Mouse (Mus musculus) neural tube, embryonic 15.5 days (tissue): Measurements from ENCODE around the gene Ly6g6f. TPM values are rescaled to one million over a fixed set of nuclear protein-coding genes. Genes with fewer than 3 reads are reported as not detected.
A peak's percentile ranks its signal among the peaks of the same experiment; 100 is the strongest.

Experiments
- ATAC-seq: fragments of 200-750 bp; cut with Nextera tagmentation; 2 replicates; pipeline ENCODE4 v1.8.0; 2017; ENCODE audit warnings: mild to moderate bottlenecking, moderate TSS enrichment, moderate library complexity; ENCODE audit not compliant: low FRiP score
- H3K27ac ChIP-seq: fragments of 300-500 bp; sonication (generic); replicated peaks from 2 replicates; pipeline ENCODE4 v1.5.1; 2015; ENCODE audit warnings: mild to moderate bottlenecking, inconsistent platforms
- H3K27me3 ChIP-seq: fragments of 300-500 bp; sonication (generic); replicated peaks from 2 replicates; pipeline ENCODE4 v1.6.1; 2015; ENCODE audit warnings: inconsistent platforms
- H3K36me3 ChIP-seq: fragments of 300-500 bp; sonication (generic); 2 replicates; pipeline ENCODE4 v1.6.1; 2015; ENCODE audit warnings: inconsistent platforms
- H3K4me1 ChIP-seq: fragments of 300-500 bp; sonication (generic); 2 replicates; pipeline ENCODE4 v1.6.1; 2015; ENCODE audit warnings: inconsistent platforms
- H3K4me2 ChIP-seq: fragments of 300-500 bp; sonication (generic); 2 replicates; pipeline ENCODE4 v1.6.1; 2015; ENCODE audit warnings: inconsistent platforms, mild to moderate bottlenecking, moderate library complexity
- H3K4me3 ChIP-seq: fragments of 300-500 bp; sonication (generic); replicated peaks from 2 replicates; pipeline ENCODE4 v1.5.1; 2015; ENCODE audit warnings: mild to moderate bottlenecking, inconsistent platforms
- H3K9ac ChIP-seq: fragments of 300-500 bp; sonication (generic); replicated peaks from 2 replicates; pipeline ENCODE4 v1.6.1; 2015; ENCODE audit warnings: mild to moderate bottlenecking, inconsistent platforms
- H3K9me3 ChIP-seq: fragments of 300-500 bp; sonication (generic); replicated peaks from 2 replicates; pipeline ENCODE4 v1.6.1; 2016; ENCODE audit warnings: inconsistent platforms
- WGBS: fragments of 180-500 bp; shearing (Covaris S2); methylation state at CpG from one replicate; pipeline ENCODE4 v1.1.7; 2015; ENCODE audit warnings: mixed read lengths; 5-methylcytosine and 5-hydroxymethylcytosine counted together
- polyA plus RNA-seq: library from polyadenylated mRNA; unstranded; fragments of >200 nt; fragmentation: Nextera tagmentation; extraction: Ambion mirVana; gene quantifications from 2 replicates; pipeline ENCODE4 v1.2.1, GENCODE M21; 2015

Gene Ly6g6f
- polyA plus RNA-seq, 1 experiment from 2014 or later, result not detected

DNA sequence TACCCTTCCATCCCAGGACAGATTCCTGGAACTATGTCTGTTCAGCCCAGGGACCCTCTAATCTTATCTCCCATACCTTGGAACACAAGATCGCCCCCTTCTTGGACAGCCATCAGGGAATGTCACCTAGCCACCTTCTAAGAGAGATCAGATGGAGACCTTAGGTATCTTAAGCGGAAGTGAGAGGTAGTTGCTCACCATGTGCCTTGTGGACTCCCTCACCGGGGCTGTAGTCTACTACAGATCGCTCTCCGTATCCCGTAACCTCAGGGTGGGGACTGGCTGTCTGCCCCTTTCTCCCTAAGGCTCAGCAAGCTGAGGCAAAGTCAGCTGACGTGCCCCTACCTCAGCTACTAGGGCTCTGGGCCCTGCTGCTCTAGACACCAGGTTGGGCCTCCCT is 18.7 kb upstream of the Ly6g6f start:
- no peak overlapping the region for H3K9ac ChIP-seq
- WGBS, result 96% methylated on average over 7 of the region's 7 CpGs
- ATAC-seq, result no peak
- no peak overlapping the region for H3K4me3 ChIP-seq
- no peak overlapping the region for H3K4me2 ChIP-seq
- H3K27ac ChIP-seq, result no peak overlapping the region
- no peaks in the 10 kb centered on the region for H3K9me3 ChIP-seq
- H3K27me3 ChIP-seq, result no peaks in the 10 kb centered on the region
- H3K4me1 ChIP-seq, result peaks cover 4% of the 10 kb centered on the region; the same call in 1 of the 2 replicates
- H3K36me3 ChIP-seq, result peaks cover 51% of the 10 kb centered on the region

DNA sequence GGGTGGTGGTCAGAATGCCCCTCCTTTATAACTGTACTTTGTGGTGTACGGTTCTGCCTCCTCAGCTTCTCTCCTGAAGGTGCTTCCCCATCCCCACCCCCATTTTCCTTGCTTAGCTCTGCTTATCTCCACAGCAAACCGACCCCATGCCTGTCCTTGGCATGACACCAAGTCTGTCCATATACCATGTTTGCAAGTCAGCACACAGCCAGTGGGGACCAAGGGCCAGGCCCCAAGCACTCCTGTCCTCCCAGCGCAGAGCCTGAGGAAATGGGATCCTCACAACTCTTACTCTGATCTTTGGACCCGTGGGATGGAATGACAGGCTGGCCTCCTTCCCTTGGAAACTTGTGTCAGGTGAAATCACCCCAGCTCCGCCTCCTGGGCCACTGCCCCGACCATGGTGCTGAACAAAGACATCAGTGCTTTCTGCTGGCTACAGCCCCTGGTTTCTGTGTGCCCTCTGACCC is 17.8 kb upstream of the Ly6g6f start:
- ATAC-seq, result no peak
- Histone ChIP-seq H3K27me3 (no peaks in the 10 kb centered on the region), H3K36me3 (peaks cover 58% of the 10 kb centered on the region), H3K9ac (no peak overlapping the region), H3K4me1 (peaks cover 4% of the 10 kb centered on the region; the same call in 1 of the 2 replicates), H3K27ac (no peak overlapping the region), H3K4me2 (no peak overlapping the region), H3K9me3 (no peaks in the 10 kb centered on the region), H3K4me3 (no peak overlapping the region)
- 76% methylated on average over 6 of the region's 6 CpGs for WGBS

DNA sequence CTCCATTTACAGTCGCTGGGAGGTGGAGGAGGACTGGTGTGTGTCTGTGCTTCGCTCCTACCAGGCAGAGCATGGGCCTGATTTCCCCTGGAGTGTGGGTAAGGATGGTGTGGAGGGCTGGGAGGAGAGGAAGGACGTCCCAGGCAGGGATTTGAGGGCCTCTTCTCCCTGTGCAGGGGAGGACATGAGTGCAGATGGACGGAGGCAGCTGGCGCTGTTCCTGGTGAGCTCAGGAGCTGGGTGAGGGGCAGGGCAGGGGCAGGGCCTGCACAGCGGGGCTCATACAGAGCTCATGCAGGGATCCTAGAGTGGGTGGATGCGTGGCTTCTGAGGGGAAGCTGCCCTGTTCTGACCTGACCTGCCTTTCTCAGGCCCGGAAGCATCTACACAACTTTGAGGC is 16.9 kb upstream of the Ly6g6f start:
- peaks cover 4% of the 10 kb centered on the region; the same call in 1 of the 2 replicates for H3K4me1 ChIP-seq
- H3K36me3 ChIP-seq, result peaks cover 66% of the 10 kb centered on the region
- no peak overlapping the region for H3K27ac ChIP-seq
- H3K9me3 ChIP-seq, result no peaks in the 10 kb centered on the region
- no peak overlapping the region for H3K4me2 ChIP-seq
- no peak for ATAC-seq
- H3K27me3 ChIP-seq, result no peaks in the 10 kb centered on the region
- H3K4me3 ChIP-seq, result no peak overlapping the region
- WGBS, result 78% methylated on average over 8 of the region's 8 CpGs
- no peak overlapping the region for H3K9ac ChIP-seq

- H3K27ac ChIP-seq, result no peak overlapping the region
- 94% methylated on average over 11 of the region's 11 CpGs for WGBS
- H3K36me3 ChIP-seq, result peaks cover 77% of the 10 kb centered on the region
- no peaks in the 10 kb centered on the region for H3K9me3 ChIP-seq
- H3K4me3 ChIP-seq, result no peak overlapping the region
- H3K4me1 ChIP-seq, result peaks cover 4% of the 10 kb centered on the region; the same call in 1 of the 2 replicates
- no peaks in the 10 kb centered on the region for H3K27me3 ChIP-seq
- H3K9ac ChIP-seq, result no peak overlapping the region
- no peak overlapping the region for H3K4me2 ChIP-seq
- no peak for ATAC-seq
Observed at GRCm38 (mm10) chr17:35101161-35101560, 15.8 kb upstream of the Ly6g6f start.

- H3K9me3 ChIP-seq, result no peaks in the 10 kb centered on the region
- no peaks in the 10 kb centered on the region for H3K4me1 ChIP-seq
- ATAC-seq, result no peak
- 74% methylated on average over 10 of the region's 10 CpGs for WGBS
- peaks cover 82% of the 10 kb centered on the region for H3K36me3 ChIP-seq
- no peak overlapping the region for H3K9ac ChIP-seq
- no peak overlapping the region for H3K4me3 ChIP-seq
- H3K27ac ChIP-seq, result no peak overlapping the region
- no peaks in the 10 kb centered on the region for H3K27me3 ChIP-seq
- H3K4me2 ChIP-seq, result no peak overlapping the region
Observed at GRCm38 (mm10) chr17:35100196-35100765, 14.9 kb upstream of the Ly6g6f start.

DNA sequence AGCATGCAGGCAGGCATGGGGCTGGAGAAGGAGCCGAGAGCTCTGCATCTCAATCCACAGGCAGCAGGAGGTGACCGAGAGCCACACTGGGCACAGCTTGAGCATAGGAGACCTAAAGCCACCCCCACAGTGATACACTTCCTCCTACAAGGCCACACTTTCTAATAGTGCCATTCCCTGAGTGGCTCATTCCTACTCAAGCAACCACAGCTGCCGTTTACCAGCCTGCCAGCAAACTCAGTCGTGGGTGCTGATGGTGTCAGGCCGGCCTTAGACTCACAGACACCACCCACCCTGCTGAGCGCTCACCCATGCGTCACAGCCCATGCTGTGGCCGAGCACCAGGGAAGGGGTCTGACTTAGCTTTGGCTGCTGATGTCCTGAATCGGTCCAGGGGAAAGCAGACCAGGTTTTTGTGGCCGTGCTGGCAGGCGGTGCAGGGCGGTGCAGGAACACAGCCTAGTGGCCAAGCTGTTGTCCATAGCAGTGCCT is 11.8 kb upstream of the Ly6g6f start:
- H3K9ac ChIP-seq, result no peak overlapping the region
- no peaks in the 10 kb centered on the region for H3K4me1 ChIP-seq
- ATAC-seq, result no peak
- 82% methylated on average over 12 of the region's 12 CpGs for WGBS
- no peak overlapping the region for H3K4me2 ChIP-seq
- no peak overlapping the region for H3K27ac ChIP-seq
- H3K27me3 ChIP-seq, result no peaks in the 10 kb centered on the region
- no peaks in the 10 kb centered on the region for H3K9me3 ChIP-seq
- peaks cover 92% of the 10 kb centered on the region for H3K36me3 ChIP-seq
- H3K4me3 ChIP-seq, result no peak overlapping the region

GRCm38 (mm10) chr17:35096597-35096996 is 11.2 kb upstream of the Ly6g6f start:
- peaks cover 90% of the 10 kb centered on the region for H3K36me3 ChIP-seq
- no peaks in the 10 kb centered on the region for H3K27me3 ChIP-seq
- no peak for ATAC-seq
- no peak overlapping the region for H3K9ac ChIP-seq
- H3K9me3 ChIP-seq, result no peaks in the 10 kb centered on the region
- no peaks in the 10 kb centered on the region for H3K4me1 ChIP-seq
- no peak overlapping the region for H3K4me2 ChIP-seq
- 87% methylated on average over 12 of the region's 12 CpGs for WGBS
- H3K27ac ChIP-seq, result no peak overlapping the region
- H3K4me3 ChIP-seq, result no peak overlapping the region

GRCm38 (mm10) chr17:35094475-35095365 is 9.3 kb upstream of the Ly6g6f start:
- no peak for ATAC-seq
- peaks cover 80% of the 10 kb centered on the region for H3K36me3 ChIP-seq
- no peak overlapping the region for H3K9ac ChIP-seq

DNA sequence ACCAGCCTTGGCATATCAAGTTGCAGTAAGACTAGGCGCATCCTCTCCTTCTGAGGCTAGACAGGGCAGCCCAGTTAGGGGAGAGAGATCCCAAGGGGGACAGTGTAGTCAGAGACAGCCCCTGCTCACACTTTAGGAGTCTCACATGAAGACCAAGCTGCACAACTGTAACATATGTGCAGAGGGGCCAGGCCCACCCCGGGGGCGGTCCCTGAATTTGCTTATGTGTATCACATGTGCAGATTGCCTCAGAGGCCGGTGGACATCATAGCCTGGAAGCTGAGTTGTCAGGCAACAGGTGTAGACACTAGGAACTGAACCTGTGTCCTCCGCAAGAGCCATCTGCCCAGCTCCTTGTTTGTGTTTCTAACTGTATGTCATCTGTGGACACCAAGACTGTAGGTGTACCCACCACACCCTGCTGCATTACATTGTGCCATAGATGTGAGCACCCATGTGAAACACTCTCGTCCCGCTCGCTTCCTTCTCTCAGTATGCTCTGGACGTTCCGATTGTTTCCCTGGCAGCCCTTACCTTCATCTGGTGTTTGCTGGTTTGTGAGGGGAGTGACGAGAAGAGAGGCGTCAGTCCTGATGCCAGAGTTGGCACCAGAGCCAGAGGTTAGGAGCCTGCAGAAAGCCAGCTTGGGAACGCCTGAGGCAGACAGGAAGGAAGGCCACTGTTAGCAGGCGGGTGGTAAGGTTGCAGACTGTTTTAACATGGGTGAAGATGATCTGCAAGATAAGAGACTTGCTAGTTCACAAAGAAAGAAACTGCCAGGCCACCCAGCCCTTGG is 7.2 kb upstream of the Ly6g6f start:
- H3K36me3 ChIP-seq, result peaks cover 62% of the 10 kb centered on the region
- H3K4me2 ChIP-seq, result no peak overlapping the region

More at GRCm38 (mm10) chr17:35094475-35095365, 9.3 kb upstream of the Ly6g6f start:
- Histone ChIP-seq H3K4me1 (peaks cover 14% of the 10 kb centered on the region), H3K27me3 (no peaks in the 10 kb centered on the region), H3K4me3 (no peak overlapping the region), H3K27ac (no peak overlapping the region), H3K9me3 (no peaks in the 10 kb centered on the region), H3K4me2 (no peak overlapping the region)
- WGBS, result 94% methylated on average over 15 of the region's 15 CpGs

GRCm38 (mm10) chr17:35090166-35090932 is 4.9 kb upstream of the Ly6g6f start:
- WGBS, result 46% methylated on average over 8 of the region's 8 CpGs
- Histone ChIP-seq H3K9ac (peak overlapping the region; percentile 95), H3K4me1 (peaks cover 15% of the 10 kb centered on the region), H3K27me3 (no peaks in the 10 kb centered on the region), H3K4me2 (peak overlapping the region; percentile 68), H3K27ac (peak overlapping the region; percentile 99), H3K4me3 (peak overlapping the region; percentile 69), H3K36me3 (peaks cover 43% of the 10 kb centered on the region), H3K9me3 (no peaks in the 10 kb centered on the region)
- ATAC-seq, result no peak

More for the DNA sequence above, 7.2 kb upstream of the Ly6g6f start:
- Histone ChIP-seq H3K27ac (no peak overlapping the region), H3K4me3 (no peak overlapping the region), H3K27me3 (no peaks in the 10 kb centered on the region), H3K4me1 (peaks cover 15% of the 10 kb centered on the region), H3K9me3 (no peaks in the 10 kb centered on the region), H3K9ac (no peak overlapping the region)
- no peak for ATAC-seq
- WGBS, result 93% methylated on average over 14 of the region's 14 CpGs
